Mouse (Mus musculus) retina, postnatal 7 days (tissue): ENCODE results near the gene Nipal4.

ENCODE experiments used
- DNase-seq: peaks from one replicate; pipeline ENCODE4 v3.0.0-alpha.2; 2012; ENCODE audit warnings: low read depth, low spot score

The Nipal4 gene

DNA sequence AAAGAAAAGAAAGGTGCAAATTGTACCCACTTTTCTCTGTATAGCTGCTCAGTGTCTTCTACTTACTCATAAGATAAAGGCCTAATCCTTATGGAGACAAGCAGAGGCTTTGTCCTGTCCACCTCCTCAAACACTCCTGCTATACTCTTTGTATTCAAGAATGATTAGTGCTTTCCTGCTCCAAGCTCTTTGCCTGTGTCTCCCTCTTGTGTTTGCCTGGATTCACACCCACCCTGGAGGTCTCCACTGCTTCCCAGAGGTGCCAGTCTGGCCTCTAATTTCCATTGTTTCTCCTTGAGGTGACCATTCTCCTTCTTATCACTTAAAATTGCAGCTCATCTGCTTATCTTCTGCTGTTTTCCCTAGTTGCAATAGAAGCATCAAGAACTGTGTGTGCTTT is 8.8 kb downstream of the Nipal4 start:
- no peak for DNase-seq

DNA sequence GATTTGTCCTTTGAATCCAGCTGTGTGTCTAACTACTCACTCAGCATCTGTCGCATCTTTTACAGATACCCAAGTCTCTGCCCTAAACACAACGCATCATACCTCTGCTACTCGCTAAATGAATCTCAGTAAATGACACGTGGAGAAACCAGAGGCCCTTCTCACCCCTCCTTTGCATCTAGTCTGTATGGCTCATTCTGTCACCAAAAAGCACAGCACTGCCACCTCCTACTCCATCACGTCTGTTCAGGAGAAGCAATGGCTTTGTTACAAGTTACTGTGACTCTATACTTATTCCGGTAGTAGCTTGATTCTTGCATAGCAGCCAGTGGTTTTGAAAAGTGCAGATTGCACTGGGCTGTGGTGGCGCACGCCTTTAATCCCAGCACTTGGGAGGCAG is 9.4 kb downstream of the Nipal4 start:
- no peak for DNase-seq

DNA sequence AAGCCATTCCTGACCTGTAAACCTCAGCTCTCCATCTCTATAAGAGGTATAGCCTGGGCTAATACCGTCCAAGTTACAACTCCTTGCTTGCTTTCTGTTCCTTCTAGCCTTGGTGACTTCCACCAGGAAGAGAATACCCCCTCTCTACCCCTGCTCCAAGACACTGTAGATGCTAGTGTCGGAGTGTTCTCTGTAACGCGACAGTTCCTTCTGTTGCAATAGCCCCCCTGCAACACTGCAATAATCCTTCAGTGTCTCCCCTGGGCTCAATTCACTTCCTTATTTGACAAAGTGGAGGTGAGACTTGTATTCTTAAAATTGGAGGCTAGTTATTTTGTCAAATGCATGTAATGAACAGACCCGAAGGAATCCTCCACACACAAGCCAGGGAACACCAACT is 19.7 kb downstream of the Nipal4 start:
- DNase-seq = no peak

DNA sequence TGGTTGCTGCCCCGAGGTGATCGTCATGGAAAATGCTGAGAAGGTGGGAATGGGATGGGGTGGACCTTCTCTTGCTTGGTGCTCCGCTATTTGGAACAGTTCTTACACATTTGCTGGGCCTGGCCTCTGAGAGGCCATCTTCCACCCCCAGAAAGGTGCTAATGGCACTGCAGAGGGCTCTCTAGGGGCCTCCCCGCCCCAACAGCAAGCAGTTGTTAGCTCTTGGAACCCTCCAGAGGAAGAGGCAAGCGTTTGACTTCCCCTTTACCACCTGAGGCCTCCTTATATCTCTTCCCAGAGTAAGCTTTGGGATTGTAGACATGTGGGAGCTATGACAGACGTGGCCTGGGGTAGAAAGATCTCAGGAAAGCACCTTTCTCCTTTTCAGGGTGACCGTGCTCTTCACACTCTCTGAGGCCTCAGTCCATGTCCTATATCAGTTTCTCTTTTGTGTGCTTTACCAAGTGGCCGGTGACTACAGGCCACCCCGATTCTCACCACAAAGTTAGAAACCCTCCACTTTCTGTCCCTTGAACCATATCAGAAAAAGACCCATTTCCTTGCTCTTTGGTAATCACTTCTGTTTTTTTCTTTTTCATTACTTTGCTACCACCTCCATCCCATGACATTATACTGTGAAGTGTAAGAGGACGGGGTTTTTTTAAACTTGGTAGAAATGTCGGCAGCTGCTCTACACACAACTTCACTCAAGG is 21.0 kb downstream of the Nipal4 start:
- no peak for DNase-seq

DNA sequence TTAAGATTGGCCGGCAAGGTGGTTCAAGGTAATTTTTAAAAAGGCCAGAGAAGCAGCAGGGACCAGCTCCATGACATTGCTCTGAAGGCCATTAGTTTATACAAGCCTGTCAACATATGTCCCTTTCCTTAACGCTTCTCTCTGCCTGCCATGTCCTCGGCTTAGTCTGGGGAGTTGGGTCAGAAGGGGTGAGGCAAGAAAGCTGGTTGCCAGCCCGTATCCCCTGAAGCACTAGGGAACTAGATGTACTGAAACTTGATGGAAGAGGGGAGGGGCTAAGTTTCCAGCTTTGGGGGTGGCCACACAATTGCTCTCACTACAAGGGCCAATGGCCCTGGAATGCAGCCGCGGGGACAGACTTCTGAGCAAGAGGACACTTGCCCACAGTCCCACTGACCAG is 23.0 kb downstream of the Nipal4 start:
- DNase-seq = no peak

DNA sequence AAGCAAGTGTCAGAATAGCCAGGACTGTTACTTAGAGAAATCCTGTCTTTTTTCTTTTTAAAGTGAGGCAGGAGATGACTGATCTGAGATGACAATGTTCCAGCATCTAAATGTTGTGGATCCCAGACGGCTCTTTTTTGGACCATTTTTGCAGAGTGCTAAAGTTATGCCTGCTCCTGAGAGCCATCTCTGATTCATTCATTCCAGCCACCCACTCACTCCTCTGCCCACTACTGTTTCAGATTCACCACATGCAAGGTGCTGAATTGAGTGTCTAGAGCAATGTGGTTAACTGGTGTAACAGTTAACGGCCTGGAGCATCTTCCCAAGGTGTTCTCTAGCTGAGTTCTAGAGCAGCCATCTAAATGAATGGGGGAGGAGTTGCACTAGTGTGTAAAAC is 31.4 kb downstream of the Nipal4 start:
- no peak for DNase-seq

DNA sequence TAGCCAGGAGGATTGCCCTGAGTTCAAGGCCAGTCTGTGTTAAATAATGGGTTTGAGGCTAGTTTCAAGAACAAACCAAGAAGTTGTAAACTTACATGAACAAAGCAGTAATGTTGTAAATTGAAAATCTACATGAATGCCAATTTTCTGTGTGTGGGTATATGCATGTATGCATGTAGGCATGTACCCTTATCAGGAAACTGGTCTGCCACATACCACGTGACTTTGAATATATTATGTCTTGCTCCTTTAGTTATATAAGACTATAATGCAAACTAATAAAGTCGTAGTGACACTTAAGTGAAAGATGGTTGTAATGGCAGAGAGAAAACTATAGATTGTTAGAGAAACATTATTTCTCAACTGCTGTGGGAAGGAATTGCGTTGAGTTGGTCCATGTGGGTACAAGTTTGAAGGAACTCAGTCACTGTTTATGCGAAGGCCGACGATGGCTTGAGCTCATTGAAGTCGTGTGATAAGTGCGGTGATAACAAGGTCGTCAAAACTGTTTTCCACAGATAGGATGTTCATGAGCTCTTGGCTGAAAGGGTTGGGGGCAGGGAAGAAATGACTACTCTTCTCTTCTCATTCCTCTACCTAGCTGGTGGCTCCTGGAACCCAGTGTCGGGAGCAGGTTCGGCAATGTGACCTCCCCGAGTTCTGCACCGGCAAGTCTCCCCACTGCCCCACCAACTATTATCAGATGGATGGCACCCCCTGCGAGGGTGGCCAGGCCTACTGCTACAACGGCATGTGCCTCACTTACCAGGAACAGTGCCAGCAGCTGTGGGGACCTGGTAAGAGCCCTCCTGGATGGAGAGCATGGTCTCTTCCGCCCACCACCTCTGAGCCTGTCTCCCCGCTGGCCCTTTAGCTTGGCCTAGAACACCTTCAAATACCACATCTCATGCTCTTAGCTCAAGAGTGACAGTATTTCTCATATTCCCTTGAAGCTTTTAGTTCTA is 35.0 kb downstream of the Nipal4 start:
- no peak for DNase-seq

DNA sequence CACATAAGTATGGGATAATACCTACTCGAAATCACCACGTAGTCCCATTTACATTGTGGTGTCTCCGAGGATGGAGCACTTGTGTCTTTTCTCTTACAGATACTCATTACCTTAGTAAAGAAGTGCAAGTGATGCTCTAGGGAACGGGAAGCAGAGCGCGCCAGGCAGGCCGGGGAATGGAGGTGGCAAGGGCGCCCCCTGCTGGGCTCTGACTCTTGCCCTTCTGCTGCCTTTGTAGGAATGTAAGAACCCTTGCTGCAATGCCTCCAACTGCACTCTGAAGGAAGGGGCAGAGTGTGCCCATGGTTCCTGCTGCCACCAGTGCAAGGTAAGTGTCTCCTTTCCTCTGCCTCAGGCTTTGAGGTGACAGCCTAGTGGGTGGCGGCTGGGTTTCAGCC is 37.8 kb downstream of the Nipal4 start:
- DNase-seq = no peak

DNA sequence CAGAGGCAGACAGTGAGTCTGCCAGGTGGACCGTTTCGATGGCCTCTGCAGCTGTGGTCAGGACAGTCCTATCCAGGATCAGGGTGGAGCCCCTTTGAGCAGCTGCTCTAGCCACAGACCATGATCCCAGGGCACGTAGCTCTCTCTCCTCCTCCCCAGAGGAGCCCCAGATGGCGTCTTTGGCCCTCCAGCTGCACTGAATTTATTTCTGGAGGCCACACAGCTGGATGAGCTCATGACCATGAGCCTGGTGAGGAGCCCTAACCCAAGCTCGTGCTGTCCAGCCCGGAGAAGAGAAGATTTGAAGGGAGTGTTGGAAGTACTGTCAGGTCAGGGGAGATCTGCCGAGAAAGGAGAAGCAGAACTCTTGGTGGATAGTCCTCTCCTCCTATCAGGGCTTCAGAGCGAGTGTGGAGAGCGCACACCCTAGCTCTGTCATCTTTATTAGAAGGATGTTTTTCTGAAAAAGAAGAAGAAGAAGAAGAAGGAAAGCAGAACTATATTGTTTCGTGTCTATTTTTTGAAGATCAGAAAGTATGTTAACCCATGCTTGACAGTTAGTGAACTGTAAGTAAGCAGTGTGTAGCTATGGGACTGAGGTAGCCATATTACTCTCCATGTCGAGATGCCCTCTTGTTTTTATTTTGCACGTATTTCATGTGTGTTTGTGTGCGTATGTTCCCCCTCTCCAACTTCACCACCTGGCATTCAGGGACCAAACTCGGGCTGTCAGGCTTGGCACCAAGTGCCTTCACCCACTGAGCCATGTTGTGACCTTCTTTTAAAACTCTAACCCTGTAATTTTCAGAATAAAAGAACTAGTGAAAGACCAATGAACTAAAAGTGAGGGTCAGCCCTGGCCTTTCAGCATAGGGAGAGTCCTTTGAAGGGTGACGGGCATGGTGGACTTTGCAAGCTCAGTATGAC is 38.4 kb downstream of the Nipal4 start:
- no peak for DNase-seq

DNA sequence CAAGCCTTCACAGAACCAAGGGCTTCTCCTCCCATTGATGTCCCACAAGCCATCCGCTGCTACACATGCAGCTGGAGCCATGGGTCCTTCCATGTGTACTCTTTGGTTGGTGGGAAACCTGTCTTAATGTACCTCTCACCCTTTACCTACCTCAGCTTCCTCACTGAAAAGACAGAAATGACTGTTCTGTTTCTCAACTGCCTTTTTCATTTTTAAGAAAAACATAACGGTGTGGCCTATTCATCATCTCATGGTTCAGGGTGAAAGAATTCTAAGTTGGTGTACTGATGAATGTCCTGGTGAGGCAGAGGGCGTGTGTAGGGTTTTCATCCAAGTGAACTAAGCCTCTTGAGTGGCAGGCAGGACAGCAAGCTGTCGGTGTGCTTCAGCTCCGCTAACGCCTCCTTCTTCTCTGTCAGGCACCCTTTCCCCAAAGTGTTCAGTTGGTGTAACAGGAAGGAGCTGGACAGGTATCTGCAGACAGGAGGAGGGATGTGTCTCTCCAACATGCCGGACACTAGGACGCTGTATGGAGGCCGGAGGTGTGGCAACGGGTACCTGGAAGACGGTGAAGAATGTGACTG is 39.4 kb downstream of the Nipal4 start:
- no peak for DNase-seq

DNA sequence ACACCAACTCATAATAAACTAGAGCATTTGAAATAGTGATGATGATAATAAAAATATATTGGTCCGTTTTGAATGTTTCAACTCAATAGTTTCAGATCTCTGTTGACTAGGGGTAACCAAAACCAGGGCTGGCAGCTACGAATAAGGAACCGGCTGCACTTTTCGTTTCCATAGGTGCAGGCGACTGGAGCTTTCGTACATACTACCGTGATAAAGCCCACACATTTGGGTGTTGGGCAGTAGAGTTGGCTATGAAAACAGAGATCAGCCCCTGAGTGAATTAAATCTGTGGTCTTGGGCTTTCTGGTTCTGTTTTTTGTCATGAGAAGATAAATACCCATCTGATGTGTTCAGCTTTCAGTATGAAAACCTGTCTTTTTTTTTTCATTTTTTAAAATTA is 40.0 kb downstream of the Nipal4 start:
- DNase-seq = no peak

DNA sequence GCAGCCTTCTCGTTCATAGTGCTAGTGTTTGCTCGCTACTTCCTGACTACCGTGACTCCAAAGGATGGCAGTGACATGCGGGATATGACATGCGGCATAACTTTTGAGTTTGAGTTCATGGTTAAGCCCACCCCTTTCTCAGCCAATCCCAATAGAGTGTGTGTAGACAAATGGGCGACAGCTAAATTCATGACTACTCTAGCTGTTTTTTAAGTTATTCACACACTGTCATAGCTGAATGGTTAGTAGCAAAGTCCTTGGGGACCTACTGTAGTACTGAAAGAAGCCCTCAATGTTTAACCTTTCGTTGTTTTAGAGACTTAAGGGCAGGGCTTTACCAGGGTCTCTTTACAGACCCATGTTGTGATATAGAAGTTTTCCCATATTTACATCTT is 40.5 kb downstream of the Nipal4 start:
- DNase-seq = no peak

DNA sequence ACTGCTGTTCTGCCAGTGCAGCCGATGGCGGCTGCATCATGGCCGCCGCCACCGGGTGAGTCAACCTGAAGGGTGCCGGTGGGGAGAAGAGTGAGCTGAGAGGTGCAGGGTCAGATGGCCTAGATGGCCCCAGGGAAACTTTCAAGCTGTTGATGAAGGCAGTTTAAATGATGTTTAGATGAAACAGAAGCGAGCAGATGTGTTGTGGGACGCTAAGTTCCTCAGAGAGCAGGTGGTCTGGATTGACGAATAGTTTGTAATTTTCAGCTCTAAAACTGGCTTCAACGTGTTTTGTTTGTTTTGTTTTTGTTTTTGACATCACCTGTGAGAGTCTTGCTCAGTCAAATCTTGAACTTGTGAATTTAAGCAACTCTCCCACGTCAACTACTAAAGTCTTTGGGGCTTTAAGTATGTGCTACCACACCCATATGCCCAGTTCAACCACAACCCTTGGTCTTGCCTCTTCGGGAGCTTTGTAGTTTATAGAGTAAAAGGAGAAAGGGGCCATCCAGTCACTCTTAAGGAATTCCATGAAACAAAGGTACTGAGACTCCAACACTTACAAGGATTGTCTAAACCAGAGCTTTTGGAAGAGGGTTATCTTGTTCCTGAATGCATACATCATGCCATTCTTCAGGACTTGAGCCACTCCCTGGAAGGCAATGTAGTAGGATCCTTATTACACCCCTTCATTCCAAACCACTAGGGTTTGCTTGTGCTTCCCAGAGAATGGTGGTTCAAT is 41.0 kb downstream of the Nipal4 start:
- no peak for DNase-seq

DNA sequence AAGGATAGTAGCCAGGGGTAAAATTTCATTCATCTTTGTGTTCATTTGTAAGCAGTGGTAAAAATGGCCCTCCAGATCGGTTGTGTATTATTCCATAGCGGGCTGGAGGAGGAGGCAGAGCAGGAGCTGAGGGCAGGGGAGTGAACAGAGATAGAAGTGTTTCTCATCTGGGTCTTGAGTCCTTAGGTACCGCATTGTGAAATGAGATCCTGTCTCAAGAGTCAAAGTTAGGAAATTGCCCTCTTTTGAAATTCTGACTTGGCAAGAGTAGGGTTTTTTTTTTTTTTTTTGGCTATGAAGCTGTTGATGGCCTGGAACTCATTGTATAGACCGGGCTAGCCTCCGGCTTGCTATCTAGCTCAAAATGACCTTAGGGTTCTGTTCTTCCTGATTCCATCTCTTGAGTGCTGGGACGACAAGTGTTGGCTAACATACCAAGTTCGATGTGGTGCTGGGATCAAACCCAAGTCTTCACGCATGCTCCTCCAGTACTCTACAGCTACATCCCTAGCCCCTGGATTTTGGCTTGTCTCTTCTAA is 42.9 kb downstream of the Nipal4 start:
- DNase-seq = no peak

DNA sequence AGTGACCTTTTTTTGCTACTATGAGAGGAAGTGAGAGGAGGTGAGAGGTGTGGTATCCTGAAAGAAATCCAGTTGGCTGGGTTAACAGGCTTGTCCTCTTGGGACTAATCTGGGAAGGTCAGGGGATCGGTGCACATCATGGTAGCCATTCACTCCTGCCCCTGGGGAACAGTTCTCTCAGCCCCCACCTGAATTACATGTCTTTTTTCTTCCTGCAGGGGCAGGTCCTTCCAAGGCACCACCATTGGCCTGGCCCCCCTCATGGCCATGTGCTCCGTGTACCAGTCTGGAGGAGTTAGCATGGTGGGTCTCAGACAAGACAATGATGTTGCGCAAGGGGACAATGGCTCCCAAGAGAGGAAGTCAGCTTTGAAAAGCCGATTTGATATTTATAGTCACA is 43.4 kb downstream of the Nipal4 start:
- DNase-seq = no peak

DNA sequence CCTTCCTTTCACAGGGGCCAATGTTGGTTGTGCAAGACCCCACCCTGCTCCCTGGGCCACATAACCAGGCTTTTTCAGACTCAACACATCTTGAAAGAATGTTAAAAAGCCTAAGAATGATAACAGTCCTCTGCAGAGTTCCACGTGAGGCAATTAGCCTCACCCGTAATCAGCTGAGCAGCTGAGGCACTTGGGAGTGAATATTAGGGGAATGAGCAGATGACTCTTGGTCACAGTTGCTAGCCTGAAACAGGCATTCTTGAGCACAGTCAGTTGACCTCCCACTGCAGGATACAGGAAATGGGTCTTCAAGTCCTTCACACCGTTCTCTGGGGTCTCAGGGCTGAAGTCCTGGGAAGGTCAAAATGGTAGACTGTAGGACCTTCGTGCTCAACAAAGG is 44.6 kb downstream of the Nipal4 start:
- DNase-seq = no peak

DNA sequence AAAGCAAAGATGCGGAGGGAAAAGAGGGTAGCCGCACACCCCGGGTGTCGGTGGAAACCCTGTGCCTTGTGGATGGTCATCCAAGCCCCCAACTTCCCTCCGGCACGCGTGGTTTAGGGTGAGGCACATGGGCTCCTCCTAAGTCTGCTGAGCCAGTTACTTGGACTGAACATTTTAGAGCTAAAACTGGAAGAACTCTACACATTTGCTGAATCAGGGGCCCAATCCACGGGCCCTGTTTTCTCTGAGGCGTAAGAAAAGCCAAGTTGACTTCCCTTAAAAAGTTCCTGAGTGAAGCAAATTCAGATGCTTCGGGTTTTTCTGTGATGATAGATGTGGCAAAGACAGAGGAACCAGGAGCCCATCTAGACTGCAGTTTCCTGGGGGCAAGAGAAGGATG is 46.2 kb downstream of the Nipal4 start:
- no peak for DNase-seq

DNA sequence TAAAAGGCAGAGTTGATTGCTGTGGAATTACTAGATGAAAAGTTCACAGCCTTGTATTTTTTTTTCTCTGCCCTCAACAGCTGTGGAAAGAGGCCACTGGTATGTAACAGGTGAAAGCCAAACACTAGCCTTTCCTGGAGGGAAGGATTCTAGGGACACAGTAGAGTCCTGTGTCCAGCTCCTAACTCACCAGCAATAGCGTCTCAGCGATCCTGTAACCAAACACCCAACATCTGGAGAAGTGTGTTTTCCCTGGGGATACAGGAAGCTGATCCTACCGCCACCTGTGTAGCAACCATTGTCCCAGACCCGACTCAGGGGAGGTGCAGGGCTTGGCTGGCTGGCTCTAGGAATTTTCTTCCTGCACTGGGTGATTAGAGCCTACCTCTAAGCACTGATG is 46.7 kb downstream of the Nipal4 start:
- no peak for DNase-seq

DNA sequence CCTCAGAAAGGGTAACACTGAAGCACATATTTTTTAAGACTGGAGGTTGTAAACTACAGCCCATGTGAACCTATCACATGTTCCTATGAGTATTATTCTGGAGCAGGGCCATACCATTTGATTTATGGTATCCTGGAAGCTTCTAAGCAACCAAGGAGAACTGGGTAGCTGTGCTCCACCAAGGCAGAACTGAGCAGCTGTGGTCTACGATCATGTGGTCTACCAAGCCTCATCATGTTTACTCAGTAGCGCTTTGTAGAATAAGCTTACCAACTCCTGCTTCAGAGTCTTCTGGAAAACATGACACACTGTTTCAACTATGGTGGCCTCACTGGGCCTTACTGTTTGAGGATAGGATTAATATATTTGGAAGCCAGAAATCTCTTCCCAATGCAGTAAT is 49.8 kb downstream of the Nipal4 start:
- DNase-seq = no peak

DNA sequence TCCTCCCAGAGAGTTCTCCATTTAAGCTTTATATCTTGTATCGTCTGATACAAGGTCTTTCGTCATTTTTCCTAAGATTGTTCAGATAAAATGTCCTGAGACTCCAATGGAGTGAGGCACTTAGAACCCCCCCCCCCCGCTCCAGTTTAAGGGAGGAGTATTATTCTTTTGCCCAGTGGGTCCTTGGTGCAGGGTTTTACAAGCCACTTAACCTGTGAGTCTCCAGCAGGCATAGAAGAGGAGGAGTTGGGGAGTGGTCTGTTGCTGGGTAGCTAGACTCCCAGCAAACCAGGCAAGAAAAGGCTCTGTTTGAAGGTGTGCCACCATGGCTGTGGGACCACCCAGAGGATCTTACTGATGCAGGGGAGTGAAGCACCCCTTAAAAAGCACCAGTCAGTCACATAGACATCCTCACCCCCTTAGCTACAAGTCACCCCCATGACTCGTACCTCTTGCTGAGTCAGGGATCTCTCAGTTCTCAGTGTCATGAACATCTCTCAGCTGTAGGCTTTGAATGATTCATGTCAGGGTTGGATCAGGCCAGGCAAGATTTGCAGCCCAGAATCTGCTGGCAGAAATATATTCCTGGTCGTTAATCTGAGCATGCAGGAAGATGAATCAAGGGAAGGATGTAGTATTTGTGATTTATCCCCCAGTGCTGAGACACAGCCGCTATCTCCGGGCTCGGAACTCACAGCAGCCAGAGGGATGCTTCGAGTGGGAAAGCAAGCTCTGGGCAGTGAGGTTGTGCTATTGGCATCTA is 50.7 kb downstream of the Nipal4 start:
- DNase-seq = no peak
